Mouse (Mus musculus) cerebellum, adult 2 months (tissue): Measurements from ENCODE around the gene Abi1.

Experiments used
- CTCF ChIP-seq: fragments of 200-500 bp; IDR thresholded peaks from 2 replicates; pipeline ENCODE4 v1.5.1; 2011; ENCODE audit warnings: low read depth, mild to moderate bottlenecking, control low read depth, low read length, moderate library complexity, borderline replicate concordance; ENCODE audit not compliant: insufficient read depth
- POLR2A ChIP-seq: fragments of 200-500 bp; IDR thresholded peaks from 2 replicates; pipeline ENCODE4 v1.6.1; 2011; ENCODE audit warnings: low read length, control low read depth, borderline replicate concordance; ENCODE audit not compliant: insufficient read depth

- TF ChIP-seq POLR2A, result no peak
- no peak for TF ChIP-seq CTCF
Observed at GRCm38 (mm10) chr2:23021320-23021719, 18.7 kb downstream of the Abi1 start.
